Mouse (Mus musculus): ENCODE measurements around the gene Ibsp. TPM values are rescaled to one million over a fixed set of nuclear protein-coding genes. Genes with fewer than 3 reads are reported as not detected.

The Ibsp gene
- polyA plus RNA-seq, 1 experiment from 2014 or later = 57.6 TPM

- Histone ChIP-seq H3K27ac (ENCODE audit: low read length) (no peak overlapping the region), H3K4me1 (replicated peaks; ENCODE audit: control insufficient read depth, insufficient read depth, low read length) (no peaks in the 10 kb centered on the region), H3K4me3 (ENCODE audit: low read length) (no peak overlapping the region), H3K4me2 (ENCODE audit: low read depth, low read length) (no peak overlapping the region), H3K36me3 (ENCODE audit: control insufficient read depth, insufficient read depth, low read length) (no peaks in the 10 kb centered on the region), H3K9ac (ENCODE audit: low read length) (no peak overlapping the region), H3K27me3 (ENCODE audit: control insufficient read depth, insufficient read depth, low read depth, low read length) (no peaks in the 10 kb centered on the region), H3K9me3 (ENCODE audit: control insufficient read depth, low read length) (no peaks in the 10 kb centered on the region)
- WGBS = 65% methylated on average over 5 of the region's 5 CpGs
- no peak for ATAC-seq (ENCODE audit: low read depth)
These were observed 58.6 kb downstream of the Ibsp start for GRCm38 (mm10) chr5:104357575-104357974.

GRCm38 (mm10) chr5:104358592-104358991, 59.6 kb downstream of the Ibsp start:
- no peak overlapping the region for H3K9ac ChIP-seq (ENCODE audit: low read length)
- H3K4me1 ChIP-seq (replicated peaks; ENCODE audit: control insufficient read depth, insufficient read depth, low read length) = no peaks in the 10 kb centered on the region
- H3K9me3 ChIP-seq (ENCODE audit: control insufficient read depth, low read length) = no peaks in the 10 kb centered on the region
- ATAC-seq (ENCODE audit: low read depth) = no peak
- 55% methylated on average over 7 of the region's 7 CpGs for WGBS
- no peak overlapping the region for H3K4me2 ChIP-seq (ENCODE audit: low read depth, low read length)
- H3K27me3 ChIP-seq (ENCODE audit: control insufficient read depth, insufficient read depth, low read depth, low read length) = no peaks in the 10 kb centered on the region
- H3K4me3 ChIP-seq (ENCODE audit: low read length) = no peak overlapping the region
- H3K36me3 ChIP-seq (ENCODE audit: control insufficient read depth, insufficient read depth, low read length) = no peaks in the 10 kb centered on the region
- no peak overlapping the region for H3K27ac ChIP-seq (ENCODE audit: low read length)

GRCm38 (mm10) chr5:104359257-104359656, 60.3 kb downstream of the Ibsp start:
- Histone ChIP-seq H3K4me2 (ENCODE audit: low read depth, low read length) (no peak overlapping the region), H3K4me1 (replicated peaks; ENCODE audit: control insufficient read depth, insufficient read depth, low read length) (no peaks in the 10 kb centered on the region), H3K27me3 (ENCODE audit: control insufficient read depth, insufficient read depth, low read depth, low read length) (no peaks in the 10 kb centered on the region), H3K4me3 (ENCODE audit: low read length) (no peak overlapping the region), H3K9ac (ENCODE audit: low read length) (no peak overlapping the region), H3K36me3 (ENCODE audit: control insufficient read depth, insufficient read depth, low read length) (no peaks in the 10 kb centered on the region), H3K27ac (ENCODE audit: low read length) (no peak overlapping the region), H3K9me3 (ENCODE audit: control insufficient read depth, low read length) (no peaks in the 10 kb centered on the region)
- 66% methylated on average over 6 of the region's 6 CpGs for WGBS
- ATAC-seq (ENCODE audit: low read depth) = no peak

Small RNAs within 50 kb of the gene (microRNA-seq; reads per million reads assigned to microRNA genes)
- gene Gm23616 = not detected

Other genes starting within 250 kb of the Ibsp start
- gene Gm17660, start 221.6 kb upstream of the Ibsp start, polyA plus RNA-seq (2015; fragmentation: Nextera tagmentation; extraction: Ambion mirVana) = not detected in 2 replicates
- 433 and 435 TPM in 2 replicates for gene Sparcl1, start 185.4 kb upstream of the Ibsp start, polyA plus RNA-seq (2015; fragmentation: Nextera tagmentation; extraction: Ambion mirVana)
- gene Dspp, start 128.5 kb upstream of the Ibsp start, polyA plus RNA-seq (2015; fragmentation: Nextera tagmentation; extraction: Ambion mirVana) = 0.06 TPM in 1 of 2 replicates, not detected in the other
- gene Dmp1, start 96.6 kb upstream of the Ibsp start, polyA plus RNA-seq (2015; fragmentation: Nextera tagmentation; extraction: Ambion mirVana) = 0.55 and 4.7 TPM in 2 replicates
- not detected in 2 replicates for gene Mepe, start 26.2 kb downstream of the Ibsp start, polyA plus RNA-seq (2015; fragmentation: Nextera tagmentation; extraction: Ambion mirVana)
- gene Spp1, start 135.9 kb downstream of the Ibsp start, polyA plus RNA-seq (2015; fragmentation: Nextera tagmentation; extraction: Ambion mirVana) = 4.5 and 90.3 TPM in 2 replicates
- 12.0 and 12.4 TPM in 2 replicates for gene Pkd2, start 160.3 kb downstream of the Ibsp start, polyA plus RNA-seq (2015; fragmentation: Nextera tagmentation; extraction: Ambion mirVana)
- 10.7 and 11.2 TPM in 2 replicates for gene BC005561, start 209.2 kb downstream of the Ibsp start, polyA plus RNA-seq (2015; fragmentation: Nextera tagmentation; extraction: Ambion mirVana)

All from lung, embryonic 16.5 days (tissue).